Mouse (Mus musculus) gastrocnemius, adult 2 months (tissue): ENCODE results near the gene Mageb18. TPM values are rescaled to one million over a fixed set of nuclear protein-coding genes. Genes with fewer than 3 reads are reported as not detected.
"Not testable (repeated sequence)": the region's sequence is repeated elsewhere in the genome, so short reads cannot be mapped to it uniquely, and the experiment has no call there.

Experiments
- DNase-seq: peaks from one replicate; pipeline ENCODE4 v3.0.0; 2022
- H3K27ac ChIP-seq: fragments of 200-600 bp; 2 replicates; pipeline ENCODE4 v1.8.1; 2022; ENCODE audit warnings: mild to moderate bottlenecking
- H3K4me3 ChIP-seq: fragments of 200-600 bp; 2 replicates; pipeline ENCODE4 v1.8.1; 2022; ENCODE audit warnings: mild to moderate bottlenecking, moderate library complexity
- CTCF ChIP-seq: fragments of 200-600 bp; IDR thresholded peaks from 2 replicates; pipeline ENCODE4 v1.8.1; 2022; ENCODE audit warnings: antibody characterized with exemption, mild to moderate bottlenecking, moderate library complexity
- intact Hi-C: fragments of 180-260 bp; cut with DNase I; formaldehyde crosslinking; loops from one replicate; pipeline ENCODE4 v1.15.1; 2025
- long read RNA-seq, 2 experiments: library from polyadenylated mRNA; stranded (forward); transcript quantifications; one replicate each; pipeline ENCODE4 v2.0.0; 2021
- total RNA-seq, 2 experiments: library from RNA; stranded (reverse); gene quantifications; 2 replicates each; pipeline ENCODE4 v1.2.3; 2021

Mageb18 gene
- total RNA-seq: not detected
- long read RNA-seq, experiment 1: 0 reads
- long read RNA-seq, experiment 2: 0 reads

GRCm38 (mm10) chrX:92599472-92599871 lies at the start of gene Mageb18:
Gene Mageb18, minus strand, starts transcription at chrX:92599572.
- no peak for DNase-seq
- intact Hi-C loops: no loop called here
- Histone ChIP-seq H3K27ac (no peak within 1 kb of the TSS), H3K4me3 (no peak within 1 kb of the TSS)
- TF ChIP-seq CTCF: no peak

GRCm38 (mm10) chrX:92612788-92613187 lies 13.4 kb upstream of the Mageb18 start:
- DNase-seq: no peak
- intact Hi-C loops: no loop called here
- no peak for TF ChIP-seq CTCF
- no peak overlapping the region for H3K4me3 ChIP-seq
- H3K27ac ChIP-seq: no peak overlapping the region

GRCm38 (mm10) chrX:92610466-92610865 lies 11.1 kb upstream of the Mageb18 start:
- no peak for DNase-seq
- no peak overlapping the region for H3K4me3 ChIP-seq
- TF ChIP-seq CTCF: no peak
- H3K27ac ChIP-seq: no peak overlapping the region
- intact Hi-C loops: no loop called here

- Histone ChIP-seq H3K4me3 (no peak overlapping the region), H3K27ac (no peak overlapping the region)
- intact Hi-C loops: no loop called here
- no peak for DNase-seq
- TF ChIP-seq CTCF: peak; percentile 23; the same call in 1 of the 2 replicates
Measured at GRCm38 (mm10) chrX:92597324-92597723, 2.0 kb downstream of the Mageb18 start.

GRCm38 (mm10) chrX:92527826-92528225 lies 71.5 kb downstream of the Mageb18 start:
- Histone ChIP-seq H3K4me3 (no peak overlapping the region), H3K27ac (no peak overlapping the region)
- TF ChIP-seq CTCF: no peak
- DNase-seq: no peak
- intact Hi-C loops: no loop called here

DNA sequence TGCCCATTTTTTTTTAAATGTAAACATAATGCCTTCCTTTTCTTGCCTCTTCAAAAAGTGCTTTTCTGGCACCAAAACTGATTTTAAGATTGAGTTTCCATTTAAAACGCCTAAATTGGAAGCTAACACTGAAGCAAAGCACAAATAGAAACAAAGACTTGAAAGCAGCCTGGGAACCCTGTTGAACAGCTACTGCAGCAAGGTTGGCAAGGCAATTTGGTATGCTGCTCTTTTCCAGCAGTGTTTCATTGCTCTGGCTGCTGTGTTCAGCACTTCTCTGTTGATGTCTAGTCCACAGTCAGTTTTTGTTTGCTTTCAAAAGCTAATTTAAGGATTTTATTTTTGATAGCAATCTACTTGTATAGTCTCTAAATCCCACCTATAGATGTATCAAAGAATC lies 101.1 kb downstream of the Mageb18 start:
- Histone ChIP-seq H3K27ac (no peak overlapping the region), H3K4me3 (no peak overlapping the region)
- intact Hi-C loops: no loop called here
- no peak for DNase-seq
- TF ChIP-seq CTCF: no peak

- intact Hi-C loops, DNase-seq, H3K4me3 ChIP-seq, H3K27ac ChIP-seq: not testable (repeated sequence)
Measured at GRCm38 (mm10) chrX:92489649-92490048, 109.7 kb downstream of the Mageb18 start, which contains the start of gene Gm5941. Gene Gm5941, plus strand, starts transcription at chrX:92489949.

DNA sequence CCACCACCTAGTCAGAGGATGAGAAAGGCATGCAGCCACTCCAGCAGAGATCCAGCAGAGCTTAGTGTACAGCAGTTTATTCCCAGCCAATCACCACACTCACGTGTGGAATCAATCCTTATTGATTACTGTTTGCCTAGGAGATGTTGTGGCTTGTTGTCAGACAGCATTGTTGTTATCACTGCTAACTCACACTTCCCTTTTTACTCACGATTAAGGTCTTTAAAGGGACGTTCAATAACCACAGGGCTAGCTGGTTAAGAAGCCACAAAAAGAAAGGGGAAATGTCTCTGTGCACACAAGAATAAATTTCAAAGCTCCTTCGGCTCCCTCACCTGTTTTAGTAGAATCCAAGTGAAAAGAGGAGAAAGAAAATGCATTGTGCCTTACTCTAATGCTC lies 134.6 kb downstream of the Mageb18 start:
- no peak for DNase-seq
- no peak for TF ChIP-seq CTCF
- intact Hi-C loops: no loop called here
- H3K27ac ChIP-seq: no peak overlapping the region
- no peak overlapping the region for H3K4me3 ChIP-seq

- no peak for DNase-seq
- TF ChIP-seq CTCF: no peak
- intact Hi-C loops: no loop called here
Measured at GRCm38 (mm10) chrX:92460496-92460895, 138.9 kb downstream of the Mageb18 start.

DNA sequence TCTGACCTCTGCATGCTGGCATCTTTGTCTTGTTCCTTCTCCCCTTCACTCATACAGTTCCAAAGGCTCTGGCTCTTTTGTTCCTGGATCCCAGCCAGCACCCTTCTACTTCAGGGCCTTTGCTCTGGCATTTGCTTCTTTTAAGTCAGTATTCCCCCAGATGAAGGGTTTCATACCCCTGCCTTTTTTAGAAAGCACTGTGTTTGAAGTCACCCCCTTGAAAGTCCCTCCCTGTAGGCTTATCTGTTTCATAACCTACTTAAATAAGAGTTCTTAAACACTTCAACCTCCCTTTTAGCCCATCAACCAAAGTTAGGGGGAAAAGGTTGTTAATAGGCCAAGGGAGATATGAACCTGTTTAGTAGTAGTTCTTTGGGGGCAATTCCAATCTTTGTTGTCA lies 212.0 kb downstream of the Mageb18 start:
- TF ChIP-seq CTCF: no peak
- DNase-seq: no peak
- Histone ChIP-seq H3K27ac (no peak overlapping the region), H3K4me3 (no peak overlapping the region)
- intact Hi-C loops: no loop called here

More at GRCm38 (mm10) chrX:92460496-92460895, 138.9 kb downstream of the Mageb18 start:
- Histone ChIP-seq H3K4me3 (no peak overlapping the region), H3K27ac (no peak overlapping the region)

DNA sequence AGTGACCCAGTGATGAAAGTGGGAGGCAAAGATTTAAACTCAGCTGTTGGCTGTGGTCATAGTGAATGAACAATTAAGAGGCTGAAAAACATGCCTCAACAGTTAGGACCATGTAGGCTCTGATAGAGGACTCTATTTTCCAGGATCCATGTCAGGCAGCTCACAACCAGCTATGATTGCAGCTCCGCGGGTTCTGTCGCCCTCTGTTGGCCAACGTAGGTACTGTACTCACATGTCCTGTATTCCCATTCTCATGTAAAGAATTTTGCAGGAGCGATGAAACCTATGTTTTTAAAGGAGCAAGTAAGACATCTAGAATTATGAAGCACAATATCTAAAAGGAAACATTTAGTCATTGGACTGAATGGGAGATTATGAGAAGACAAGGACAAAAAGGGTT lies 256.4 kb downstream of the Mageb18 start:
- Histone ChIP-seq H3K27ac (no peak overlapping the region), H3K4me3 (no peak overlapping the region)
- TF ChIP-seq CTCF: peak; percentile 76
- DNase-seq: peak; percentile 20
- intact Hi-C loops: no loop called here

DNA sequence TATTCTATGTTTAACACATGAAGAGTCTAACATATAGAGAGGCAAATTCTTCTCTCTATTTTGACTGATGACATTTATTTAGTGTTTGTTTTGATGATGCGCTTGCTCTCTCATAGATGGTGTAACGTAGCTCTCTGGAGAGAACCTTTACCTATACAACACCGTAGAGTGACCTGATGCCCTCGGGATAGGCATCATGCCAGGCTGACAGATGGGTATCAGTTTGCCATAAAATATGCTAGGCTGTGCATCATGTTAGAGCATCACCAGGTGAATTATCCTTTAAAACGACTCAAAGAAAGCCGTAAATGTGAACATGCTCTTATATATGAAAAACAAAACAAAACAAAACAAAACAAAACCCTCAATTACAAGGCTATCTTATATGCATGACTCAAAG lies 258.5 kb downstream of the Mageb18 start:
- no peak overlapping the region for H3K4me3 ChIP-seq
- no peak for DNase-seq
- H3K27ac ChIP-seq: no peak overlapping the region
- TF ChIP-seq CTCF: no peak
- intact Hi-C loops: no loop called here

GRCm38 (mm10) chrX:92339551-92339950 lies 259.8 kb downstream of the Mageb18 start:
- intact Hi-C loops: no loop called here
- no peak for TF ChIP-seq CTCF

GRCm38 (mm10) chrX:92333459-92333858 lies 265.9 kb downstream of the Mageb18 start:
- Histone ChIP-seq H3K4me3 (no peak overlapping the region), H3K27ac (no peak overlapping the region)
- no peak for TF ChIP-seq CTCF
- DNase-seq: no peak
- intact Hi-C loops: no loop called here

More at GRCm38 (mm10) chrX:92339551-92339950, 259.8 kb downstream of the Mageb18 start:
- H3K4me3 ChIP-seq: no peak overlapping the region
- no peak for DNase-seq
- H3K27ac ChIP-seq: no peak overlapping the region
